Mouse (Mus musculus) limb, embryonic 12.5 days (tissue): ENCODE measurements around the gene Uspl1. TPM values are rescaled to one million over a fixed set of nuclear protein-coding genes. Genes with fewer than 3 reads are reported as not detected.

ENCODE experiments used
- ATAC-seq: fragments of 200-750 bp; cut with Nextera tagmentation; 2 replicates; pipeline ENCODE4 v1.8.0; 2017; ENCODE audit warnings: low read depth, moderate TSS enrichment; ENCODE audit not compliant: insufficient number of reproducible peaks, insufficient read depth, low FRiP score, low TSS enrichment
- H3K27ac ChIP-seq: fragments of 300-500 bp; sonication (generic); 2 replicates; pipeline ENCODE4 v1.5.1; 2016; ENCODE audit warnings: mild to moderate bottlenecking, moderate library complexity
- H3K27me3 ChIP-seq: fragments of 300-500 bp; sonication (generic); 2 replicates; pipeline ENCODE4 v1.6.1; 2016; ENCODE audit warnings: mild to moderate bottlenecking, moderate library complexity
- H3K36me3 ChIP-seq: fragments of 300-500 bp; sonication (generic); 2 replicates; pipeline ENCODE4 v1.6.1; 2016; ENCODE audit warnings: mild to moderate bottlenecking, moderate library complexity
- H3K4me1 ChIP-seq: fragments of 300-500 bp; sonication (generic); replicated peaks from 2 replicates; pipeline ENCODE4 v1.6.1; 2016
- H3K4me2 ChIP-seq: fragments of 300-500 bp; sonication (generic); 2 replicates; pipeline ENCODE4 v1.6.1; 2016; ENCODE audit warnings: mild to moderate bottlenecking, moderate library complexity
- H3K4me3 ChIP-seq: fragments of 300-500 bp; sonication (generic); replicated peaks from 2 replicates; pipeline ENCODE4 v1.5.1; 2016; ENCODE audit warnings: mild to moderate bottlenecking
- H3K9ac ChIP-seq: fragments of 300-500 bp; sonication (generic); replicated peaks from 2 replicates; pipeline ENCODE4 v1.6.1; 2016; ENCODE audit warnings: mild to moderate bottlenecking, moderate library complexity
- H3K9me3 ChIP-seq: fragments of 300-500 bp; sonication (generic); 2 replicates; pipeline ENCODE4 v1.6.1; 2016; ENCODE audit warnings: mild to moderate bottlenecking, moderate library complexity
- WGBS: fragments of 180-500 bp; shearing (Covaris S2); methylation state at CpG from one replicate; pipeline ENCODE4 v1.1.7; 2016; 5-methylcytosine and 5-hydroxymethylcytosine counted together
- polyA plus RNA-seq: library from polyadenylated mRNA; unstranded; fragments of >200 nt; fragmentation: Nextera tagmentation; extraction: Ambion mirVana; gene quantifications from 2 replicates; pipeline ENCODE4 v1.2.1, GENCODE M21; 2016

The Uspl1 gene
- polyA plus RNA-seq, 1 experiment from 2014 or later, result 75.0 TPM

GRCm38 (mm10) chr5:149237221-149237950 is 53.2 kb downstream of the Uspl1 start:
- no peak overlapping the region for H3K4me2 ChIP-seq
- peaks cover 8% of the 10 kb centered on the region for H3K4me1 ChIP-seq
- no peak overlapping the region for H3K9ac ChIP-seq
- WGBS, result 86% methylated on average over 24 of the region's 24 CpGs
- no peak overlapping the region for H3K4me3 ChIP-seq
- no peak for ATAC-seq
- peaks cover 7% of the 10 kb centered on the region; the same call in 1 of the 2 replicates for H3K9me3 ChIP-seq
- H3K27ac ChIP-seq, result no peak overlapping the region
- H3K27me3 ChIP-seq, result no peaks in the 10 kb centered on the region
- H3K36me3 ChIP-seq, result no peaks in the 10 kb centered on the region

- Histone ChIP-seq H3K27me3 (no peaks in the 10 kb centered on the region), H3K27ac (no peak overlapping the region), H3K4me1 (peaks cover 14% of the 10 kb centered on the region), H3K4me2 (no peak overlapping the region), H3K4me3 (no peak overlapping the region), H3K9me3 (peaks cover 12% of the 10 kb centered on the region; the same call in 1 of the 2 replicates), H3K36me3 (no peaks in the 10 kb centered on the region), H3K9ac (no peak overlapping the region)
- WGBS, result 93% methylated on average over 5 of the region's 5 CpGs
- no peak for ATAC-seq
Observed at GRCm38 (mm10) chr5:149242467-149242866, 58.3 kb downstream of the Uspl1 start.

- no peak overlapping the region for H3K4me2 ChIP-seq
- 47% methylated on average over 5 of the region's 5 CpGs for WGBS
- peaks cover 12% of the 10 kb centered on the region; the same call in 1 of the 2 replicates for H3K9me3 ChIP-seq
- no peak overlapping the region for H3K9ac ChIP-seq
- H3K27me3 ChIP-seq, result no peaks in the 10 kb centered on the region
- no peak overlapping the region for H3K4me3 ChIP-seq
- no peak for ATAC-seq
- no peaks in the 10 kb centered on the region for H3K36me3 ChIP-seq
- no peak overlapping the region for H3K27ac ChIP-seq
- H3K4me1 ChIP-seq, result peaks cover 16% of the 10 kb centered on the region
Observed at GRCm38 (mm10) chr5:149243053-149243452, 58.9 kb downstream of the Uspl1 start.

- Histone ChIP-seq H3K9ac (no peak overlapping the region), H3K4me3 (peak overlapping the region; percentile 21; the same call in 1 of the 2 replicates)
Observed at GRCm38 (mm10) chr5:149245391-149245964, 61.3 kb downstream of the Uspl1 start.

GRCm38 (mm10) chr5:149245965-149246470 is 61.9 kb downstream of the Uspl1 start:
- no peaks in the 10 kb centered on the region for H3K27me3 ChIP-seq
- peaks cover 8% of the 10 kb centered on the region; the same call in 1 of the 2 replicates for H3K9me3 ChIP-seq
- peak overlapping the region; percentile 62; the same call in 1 of the 2 replicates for H3K27ac ChIP-seq
- no peaks in the 10 kb centered on the region for H3K36me3 ChIP-seq
- peaks cover 16% of the 10 kb centered on the region for H3K4me1 ChIP-seq
- peak overlapping the region; percentile 54 for H3K4me2 ChIP-seq
- peak overlapping the region; percentile 21 for H3K4me3 ChIP-seq
- ATAC-seq, result peak; percentile 78
- H3K9ac ChIP-seq, result peak overlapping the region; percentile 42
- 9% methylated on average over 16 of the region's 16 CpGs for WGBS

More at GRCm38 (mm10) chr5:149245391-149245964, 61.3 kb downstream of the Uspl1 start:
- no peak for ATAC-seq
- Histone ChIP-seq H3K36me3 (no peaks in the 10 kb centered on the region), H3K4me2 (peak overlapping the region; percentile 54), H3K27me3 (no peaks in the 10 kb centered on the region), H3K27ac (peak overlapping the region; percentile 62; the same call in 1 of the 2 replicates), H3K4me1 (peaks cover 16% of the 10 kb centered on the region), H3K9me3 (peaks cover 12% of the 10 kb centered on the region; the same call in 1 of the 2 replicates)
- WGBS, result 49% methylated on average over 9 of the region's 9 CpGs

- H3K4me1 ChIP-seq, result peaks cover 16% of the 10 kb centered on the region
- 44% methylated on average over 20 of the region's 20 CpGs for WGBS
- H3K9me3 ChIP-seq, result peaks cover 4% of the 10 kb centered on the region; the same call in 1 of the 2 replicates
- H3K27ac ChIP-seq, result no peak overlapping the region
- no peaks in the 10 kb centered on the region for H3K36me3 ChIP-seq
- H3K4me2 ChIP-seq, result no peak overlapping the region
- no peak overlapping the region for H3K9ac ChIP-seq
- H3K4me3 ChIP-seq, result no peak overlapping the region
- no peaks in the 10 kb centered on the region for H3K27me3 ChIP-seq
- no peak for ATAC-seq
Observed at GRCm38 (mm10) chr5:149247047-149247904, 63.1 kb downstream of the Uspl1 start.

- no peak for ATAC-seq
- Histone ChIP-seq H3K4me1 (0 out of 2 replicates have a peak, but pooled peaks cover 4% of the 10 kb centered on the region), H3K4me3 (no peak overlapping the region), H3K9me3 (peaks cover 3% of the 10 kb centered on the region; the same call in 1 of the 2 replicates), H3K9ac (no peak overlapping the region), H3K27ac (no peak overlapping the region), H3K4me2 (no peak overlapping the region), H3K36me3 (no peaks in the 10 kb centered on the region), H3K27me3 (no peaks in the 10 kb centered on the region)
- 88% methylated on average over 3 of the region's 3 CpGs for WGBS
Observed at GRCm38 (mm10) chr5:149252303-149252702, 68.2 kb downstream of the Uspl1 start.

- Histone ChIP-seq H3K4me2 (no peak overlapping the region), H3K27ac (no peak overlapping the region), H3K9ac (no peak overlapping the region), H3K36me3 (no peaks in the 10 kb centered on the region), H3K9me3 (peaks cover 3% of the 10 kb centered on the region; the same call in 1 of the 2 replicates), H3K4me3 (no peak overlapping the region), H3K27me3 (no peaks in the 10 kb centered on the region), H3K4me1 (peaks cover 9% of the 10 kb centered on the region)
- no peak for ATAC-seq
- WGBS, result 69% methylated on average over 2 of the region's 2 CpGs
Observed at GRCm38 (mm10) chr5:149253491-149253890, 69.3 kb downstream of the Uspl1 start.

GRCm38 (mm10) chr5:149255522-149255921 is 71.4 kb downstream of the Uspl1 start:
- H3K27ac ChIP-seq, result no peak overlapping the region
- no peak overlapping the region for H3K9ac ChIP-seq
- ATAC-seq, result no peak
- no peak overlapping the region for H3K4me3 ChIP-seq
- H3K36me3 ChIP-seq, result no peaks in the 10 kb centered on the region
- no peaks in the 10 kb centered on the region for H3K27me3 ChIP-seq
- peaks cover 19% of the 10 kb centered on the region for H3K4me1 ChIP-seq
- 75% methylated on average over 2 of the region's 2 CpGs for WGBS
- H3K9me3 ChIP-seq, result peaks cover 3% of the 10 kb centered on the region; the same call in 1 of the 2 replicates
- H3K4me2 ChIP-seq, result no peak overlapping the region

GRCm38 (mm10) chr5:149257518-149258281 is 73.5 kb downstream of the Uspl1 start:
- Histone ChIP-seq H3K36me3 (no peaks in the 10 kb centered on the region), H3K9ac (no peak overlapping the region), H3K4me1 (peaks cover 19% of the 10 kb centered on the region), H3K4me2 (no peak overlapping the region), H3K27me3 (no peaks in the 10 kb centered on the region), H3K4me3 (no peak overlapping the region), H3K27ac (no peak overlapping the region), H3K9me3 (peaks cover 7% of the 10 kb centered on the region; the same call in 1 of the 2 replicates)
- 43% methylated on average over 14 of the region's 14 CpGs for WGBS
- ATAC-seq, result no peak
